Mouse (Mus musculus) adipocyte (in vitro differentiated cells): ENCODE results near the gene 2010300C02Rik.
A peak's percentile ranks its signal among the peaks of the same experiment; 100 is the strongest.
"Not testable (repeated sequence)": the region's sequence is repeated elsewhere in the genome, so short reads cannot be mapped to it uniquely, and the experiment has no call there.

Source experiments
- DNase-seq: peaks from one replicate; pipeline ENCODE4 v3.0.0-alpha.2; 2016; ENCODE audit warnings: low spot score

2010300C02Rik gene

GRCm38 (mm10) chr1:37628749-37629148, 91.1 kb downstream of the 2010300C02Rik start:
- DNase-seq: no peak

DNA sequence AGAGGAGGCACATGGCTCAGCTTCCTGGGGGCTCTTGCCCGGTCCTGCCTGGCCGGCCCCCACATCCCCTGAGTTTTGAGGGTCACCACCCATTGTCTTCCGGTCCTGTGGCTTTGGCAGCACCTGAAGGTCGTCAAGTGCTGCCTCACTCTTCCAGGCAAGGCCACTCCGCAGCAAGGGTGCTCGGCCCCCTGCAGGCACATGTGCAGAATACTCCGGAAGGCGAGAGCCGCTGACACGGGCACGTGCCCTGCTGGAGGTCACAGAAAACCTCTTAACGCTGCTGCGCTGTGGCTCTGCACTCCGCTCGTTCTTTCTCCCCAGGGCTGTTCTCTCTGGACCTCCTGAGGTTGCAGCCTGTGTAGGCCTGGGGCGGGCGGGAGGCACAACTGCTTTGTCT, 95.7 kb downstream of the 2010300C02Rik start:
- DNase-seq: no peak

DNA sequence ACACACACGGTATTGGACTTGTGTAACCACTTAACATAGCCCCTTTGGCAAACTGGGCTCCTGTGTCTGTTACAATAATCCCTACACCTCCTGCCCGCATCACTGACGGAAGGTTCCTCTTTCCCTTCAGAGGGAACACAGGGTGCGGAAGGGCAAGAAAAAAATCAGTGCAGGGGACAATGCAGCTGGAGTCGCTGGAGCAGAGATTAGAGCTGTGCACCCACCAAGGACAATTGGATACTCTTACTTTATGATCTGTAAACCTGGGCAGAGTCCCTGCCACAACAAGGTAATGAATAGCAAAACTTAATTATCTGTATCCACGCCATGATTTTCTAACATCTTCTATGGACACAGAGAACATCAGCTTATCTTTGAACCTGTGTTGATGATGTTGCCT, 97.8 kb downstream of the 2010300C02Rik start:
- no peak for DNase-seq

GRCm38 (mm10) chr1:37619542-37619941, 100.3 kb downstream of the 2010300C02Rik start:
- DNase-seq: no peak

DNA sequence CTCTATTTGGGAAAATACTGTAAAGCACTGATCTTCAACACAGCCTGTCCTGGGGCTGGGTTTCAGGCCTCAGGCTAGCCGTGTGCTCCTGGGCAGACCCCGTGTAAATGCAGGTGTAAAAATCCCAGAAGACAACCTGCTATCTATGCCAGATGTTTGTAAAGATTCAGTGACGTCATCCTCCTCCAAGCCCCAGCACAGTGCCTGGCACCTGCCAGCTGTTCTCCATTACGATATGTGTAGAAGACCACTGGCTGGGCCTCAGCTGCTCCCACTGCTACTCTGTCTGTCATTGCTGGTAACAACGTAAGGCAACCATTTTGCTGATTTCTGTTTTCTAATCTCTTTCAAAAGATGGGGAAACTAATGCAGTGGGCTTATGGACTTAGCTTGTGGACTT, 102.8 kb downstream of the 2010300C02Rik start:
- DNase-seq: no peak

DNA sequence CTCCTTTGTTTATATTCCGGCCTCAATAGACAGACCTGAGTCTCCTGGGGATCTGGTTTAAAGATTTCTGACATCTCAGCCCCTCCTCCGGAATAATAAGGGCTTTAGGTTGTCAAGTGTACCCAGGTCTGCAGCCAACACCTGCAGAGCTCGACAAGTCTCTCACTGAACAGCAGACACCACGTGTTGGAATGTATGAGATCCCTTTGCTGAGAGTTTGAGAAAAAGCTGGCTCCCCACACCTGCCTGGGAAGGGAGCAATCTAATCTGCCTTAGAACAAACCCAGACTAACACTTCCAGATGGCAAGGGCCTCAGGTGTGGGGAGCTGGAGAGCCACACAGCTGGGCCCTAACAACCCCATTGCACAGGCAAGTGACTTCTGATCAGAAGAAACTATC, 103.3 kb downstream of the 2010300C02Rik start:
- no peak for DNase-seq

DNA sequence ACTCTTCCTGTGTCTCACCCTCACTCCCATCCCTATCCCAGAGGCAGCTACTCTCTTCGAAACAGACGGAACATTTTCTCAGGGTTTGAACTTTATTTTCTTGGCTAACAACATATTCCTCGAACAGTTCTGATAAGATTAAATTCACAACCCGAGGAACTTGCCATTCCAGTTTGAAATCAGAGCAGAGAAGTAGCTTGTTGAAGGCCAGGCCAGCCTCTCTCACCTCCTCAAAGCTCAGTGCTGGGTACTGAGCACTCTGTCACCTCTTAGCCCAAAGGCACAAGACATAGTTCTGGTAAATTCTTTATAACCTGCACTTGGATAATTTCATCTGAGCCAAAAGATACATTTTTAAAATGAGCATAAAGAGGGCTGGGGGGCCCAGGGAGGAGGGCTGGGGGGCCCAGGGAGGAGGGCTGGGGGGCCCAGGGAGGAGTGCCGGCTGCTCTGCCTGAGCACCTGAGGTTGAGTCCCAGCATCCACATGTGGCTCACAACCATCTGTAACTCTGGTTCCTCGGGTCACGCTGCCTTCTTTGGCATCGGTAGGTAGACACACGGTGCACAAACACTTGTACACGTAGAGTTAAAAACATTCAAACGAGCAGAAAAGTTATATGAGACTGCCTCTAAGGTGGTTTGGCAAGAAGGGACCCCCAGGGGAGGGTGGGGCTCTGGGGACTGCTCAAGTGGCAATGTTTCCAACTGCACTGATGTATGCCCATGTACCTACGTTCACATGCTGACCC, 104.4 kb downstream of the 2010300C02Rik start:
- no peak for DNase-seq

GRCm38 (mm10) chr1:37614836-37615235, 105.0 kb downstream of the 2010300C02Rik start:
- DNase-seq: no peak

DNA sequence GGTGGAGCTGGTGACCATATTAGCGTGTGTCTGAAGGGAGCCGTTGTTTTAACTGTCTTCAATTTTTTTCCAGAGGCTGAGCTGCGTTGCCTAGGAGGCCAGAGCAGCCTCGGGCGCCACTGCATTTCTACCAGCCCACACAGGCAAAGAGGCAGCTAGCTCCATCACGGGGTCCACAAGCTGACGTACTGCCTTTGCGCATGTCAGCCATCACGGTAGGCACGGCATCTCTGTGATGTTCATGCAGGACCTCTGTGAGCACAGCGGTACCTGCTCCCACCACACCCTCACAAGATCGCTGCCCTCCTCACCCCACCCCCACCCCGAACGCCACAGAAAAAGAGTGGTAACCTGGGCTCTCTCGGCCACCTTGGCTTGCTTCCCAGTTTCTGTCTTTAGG, 105.8 kb downstream of the 2010300C02Rik start:
- no peak for DNase-seq

- no peak for DNase-seq
These were observed 108.9 kb downstream of the 2010300C02Rik start for GRCm38 (mm10) chr1:37611032-37611431.

DNA sequence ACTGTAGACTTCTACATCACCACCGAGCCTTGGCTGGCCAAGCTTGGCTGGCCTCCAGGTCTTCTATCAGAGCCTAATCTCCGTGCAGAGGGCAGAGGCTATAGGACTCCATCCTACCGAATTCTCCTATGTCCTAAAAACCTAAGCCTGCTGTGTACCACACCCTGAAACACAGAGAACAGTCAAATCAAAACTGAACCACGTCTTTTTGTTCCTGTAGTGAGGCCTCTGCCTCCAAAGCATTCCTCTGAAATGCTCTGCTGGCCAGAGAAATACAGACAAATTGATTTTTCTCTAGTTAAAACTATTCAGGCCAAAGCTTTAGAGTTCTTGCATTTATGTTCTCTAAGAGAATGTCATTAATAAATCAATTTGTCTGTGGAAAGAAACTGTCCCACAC, 109.6 kb downstream of the 2010300C02Rik start:
- DNase-seq: no peak

- not testable (repeated sequence) for DNase-seq
These were observed 114.2 kb downstream of the 2010300C02Rik start for GRCm38 (mm10) chr1:37605694-37606093.

GRCm38 (mm10) chr1:37603206-37603605, 116.7 kb downstream of the 2010300C02Rik start:
- DNase-seq: no peak

DNA sequence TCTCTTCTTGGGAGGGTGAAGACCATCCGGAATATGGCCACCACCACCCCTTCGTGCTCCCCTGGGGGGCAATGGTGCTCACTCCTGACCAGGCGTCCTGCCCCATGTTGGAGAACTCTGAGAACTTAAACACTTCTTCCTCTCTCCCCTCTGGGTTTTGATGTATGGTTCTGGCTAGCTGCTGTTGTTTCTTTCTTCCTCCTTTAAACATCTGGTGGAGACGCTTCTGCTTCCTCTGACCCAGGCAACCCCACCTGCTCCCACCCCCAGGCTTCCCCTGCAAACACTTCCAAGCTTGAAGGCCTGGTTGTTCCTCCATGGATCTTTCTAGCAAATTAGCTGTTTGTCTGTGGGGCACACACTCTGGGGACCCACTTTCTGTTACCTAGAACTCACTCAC, 117.6 kb downstream of the 2010300C02Rik start:
- no peak for DNase-seq

GRCm38 (mm10) chr1:37601461-37601860, 118.4 kb downstream of the 2010300C02Rik start:
- no peak for DNase-seq

GRCm38 (mm10) chr1:37600640-37601175, 119.2 kb downstream of the 2010300C02Rik start:
- no peak for DNase-seq

DNA sequence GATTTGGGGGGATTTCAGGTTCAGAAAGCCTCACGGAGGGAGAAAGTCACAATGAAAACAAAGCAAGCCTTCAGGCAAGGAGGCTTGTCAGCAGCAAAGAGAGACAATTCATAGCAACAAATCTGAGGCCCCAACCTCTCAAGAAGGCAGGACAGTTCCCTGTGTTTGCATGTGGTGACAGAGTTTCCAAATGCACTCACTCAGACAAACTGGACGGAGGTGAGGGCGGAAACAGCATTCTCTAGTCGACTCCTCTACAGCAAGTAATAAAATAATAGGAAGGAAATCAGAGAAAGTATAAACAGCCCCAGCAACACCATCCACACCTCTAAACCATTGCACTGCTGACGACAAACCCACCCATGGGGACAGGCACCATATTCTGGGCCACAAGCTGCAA, 120.9 kb downstream of the 2010300C02Rik start:
- no peak for DNase-seq

- DNase-seq: not testable (repeated sequence)
These were observed 125.1 kb downstream of the 2010300C02Rik start for GRCm38 (mm10) chr1:37594812-37595211.

DNA sequence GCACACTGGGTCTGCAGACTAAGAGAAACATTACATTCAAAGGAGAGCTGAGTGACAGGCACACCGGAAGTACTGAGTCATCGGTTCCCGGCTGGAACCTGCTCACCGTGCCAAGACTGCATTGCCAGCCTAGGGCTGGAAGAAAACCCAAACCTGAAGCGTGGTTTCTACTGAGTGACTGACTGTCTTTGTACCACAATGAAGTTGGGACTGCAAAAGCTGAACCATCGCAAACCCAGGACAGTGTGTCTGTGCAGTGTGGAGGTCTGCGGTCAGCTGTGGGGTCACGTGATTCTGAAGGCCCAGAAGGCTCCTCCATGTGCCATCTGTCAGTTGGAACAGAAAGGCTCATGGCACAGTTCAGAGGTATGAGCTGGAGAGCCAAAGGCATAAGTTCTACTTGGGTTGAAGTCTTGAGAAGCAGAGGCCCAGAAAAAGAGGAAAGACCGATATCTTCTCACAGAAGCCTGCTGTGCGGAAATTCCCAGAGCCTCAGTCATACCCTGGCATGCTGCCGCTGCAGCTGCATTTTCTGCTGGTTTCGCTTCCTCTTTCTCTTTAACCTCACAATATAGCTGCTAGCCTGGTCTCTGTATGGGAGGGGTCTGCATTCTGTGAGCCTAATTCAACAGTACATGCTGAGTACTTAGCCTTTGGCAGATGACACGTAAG, 133.9 kb downstream of the 2010300C02Rik start:
- peak; percentile 31 for DNase-seq

- no peak for DNase-seq
These were observed 136.0 kb downstream of the 2010300C02Rik start for GRCm38 (mm10) chr1:37583795-37584464.

DNA sequence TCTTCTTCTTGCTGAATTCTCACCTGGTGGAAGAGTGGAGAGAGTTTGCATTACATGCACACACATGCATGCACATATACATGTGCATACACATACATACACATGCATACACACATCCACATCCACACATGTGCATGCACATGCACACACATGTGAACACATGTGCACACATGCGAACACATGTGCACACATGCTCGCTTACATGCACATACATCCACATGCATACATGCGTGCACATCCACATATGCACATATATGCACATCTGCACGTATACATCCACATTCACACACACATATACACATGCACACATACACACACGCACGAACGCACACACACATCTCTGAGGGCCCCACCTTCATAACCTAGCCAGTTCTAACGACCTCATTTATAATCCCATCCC, 136.7 kb downstream of the 2010300C02Rik start:
- DNase-seq: no peak

DNA sequence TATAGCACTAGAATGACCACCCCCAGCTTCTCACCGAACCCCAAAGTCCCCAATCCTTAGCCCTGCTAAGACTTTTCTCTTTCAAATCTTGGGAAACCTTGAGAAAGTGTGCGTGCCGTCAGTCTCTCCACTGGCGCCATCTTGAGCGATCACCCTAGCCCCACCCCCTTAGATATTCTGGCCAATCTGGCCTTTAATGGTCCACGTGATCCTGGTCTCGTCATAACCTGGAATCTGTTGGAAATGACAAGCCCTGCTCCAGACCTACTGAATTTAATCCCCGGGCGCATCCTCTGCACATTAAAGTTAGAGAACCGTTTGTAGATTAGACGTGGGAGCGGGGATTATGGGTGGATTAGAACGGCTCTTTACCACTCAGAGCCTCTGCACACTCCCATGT, 140.2 kb downstream of the 2010300C02Rik start:
- no peak for DNase-seq
